Mouse (Mus musculus): ENCODE measurements around the gene Stk36. TPM values are rescaled to one million over a fixed set of nuclear protein-coding genes. Genes with fewer than 3 reads are reported as not detected.

Gene Stk36
- 10 to 100 TPM in 1 of 2 experiments, 1 to 10 TPM in 1; 8.4 to 11.4 TPM for total RNA-seq (2021)
- long read RNA-seq, partial matches to known transcripts, result 1 of 1 reads
- long read RNA-seq, other reads (novel, unspliced or antisense), result 0 of 1 reads

GRCm38 (mm10) chr1:74601267-74601962 lies at the start of gene Stk36, which contains the start of gene Rnf25:
Gene Stk36, plus strand, starts transcription at chr1:74601445.
Gene Rnf25, minus strand, starts transcription at chr1:74601397.
- peak; percentile 78 to 86 for DNase-seq (ENCODE audit: low spot score in 2 of 2)

GRCm38 (mm10) chr1:74559061-74559460 lies 42.2 kb upstream of the Stk36 start:
- DNase-seq (ENCODE audit: low spot score in 2 of 2), result no peak

GRCm38 (mm10) chr1:74565834-74566233 lies 35.4 kb upstream of the Stk36 start:
- DNase-seq (ENCODE audit: low spot score in 2 of 2), result no peak

GRCm38 (mm10) chr1:74569739-74570719 lies 31.2 kb upstream of the Stk36 start:
- DNase-seq (ENCODE audit: low spot score in 2 of 2), result no peak

GRCm38 (mm10) chr1:74582621-74583020 lies 18.6 kb upstream of the Stk36 start:
- DNase-seq (ENCODE audit: low spot score in 2 of 2), result no peak

GRCm38 (mm10) chr1:74584616-74585398 lies 16.4 kb upstream of the Stk36 start:
- DNase-seq (ENCODE audit: low spot score in 2 of 2), result no peak

- no peak for DNase-seq (ENCODE audit: low spot score in 2 of 2)
Measured at GRCm38 (mm10) chr1:74587233-74587772, 13.9 kb upstream of the Stk36 start.

- peak; percentile 98 for DNase-seq (ENCODE audit: low spot score in 2 of 2)
Measured at GRCm38 (mm10) chr1:74587773-74588445, 13.3 kb upstream of the Stk36 start, which contains the start of the genes Zfp142 and Bcs1l. Gene Zfp142, minus strand, starts transcription at chr1:74588246. Gene Bcs1l, plus strand, starts transcription at chr1:74588289.

- no peak for DNase-seq (ENCODE audit: low spot score in 2 of 2)
Measured at GRCm38 (mm10) chr1:74594434-74594833, 6.8 kb upstream of the Stk36 start.

GRCm38 (mm10) chr1:74600501-74601266 lies 561 bp upstream of the Stk36 start:
- DNase-seq (ENCODE audit: low spot score in 2 of 2), result no peak

GRCm38 (mm10) chr1:74624183-74624582 lies 22.9 kb downstream of the Stk36 start:
- DNase-seq (ENCODE audit: low spot score in 2 of 2), result no peak

GRCm38 (mm10) chr1:74626076-74626475 lies 24.8 kb downstream of the Stk36 start:
- no peak for DNase-seq (ENCODE audit: low spot score in 2 of 2)

GRCm38 (mm10) chr1:74628001-74628400 lies 26.8 kb downstream of the Stk36 start:
- DNase-seq (ENCODE audit: low spot score in 2 of 2), result no peak

GRCm38 (mm10) chr1:74632734-74633133 lies 31.5 kb downstream of the Stk36 start:
- no peak for DNase-seq (ENCODE audit: low spot score in 2 of 2)

GRCm38 (mm10) chr1:74643524-74643923 lies 42.3 kb downstream of the Stk36 start:
- DNase-seq (ENCODE audit: low spot score in 2 of 2), result no peak

GRCm38 (mm10) chr1:74643926-74644325 lies 42.7 kb downstream of the Stk36 start:
- no peak for DNase-seq (ENCODE audit: low spot score in 2 of 2)

GRCm38 (mm10) chr1:74661448-74662195 lies 60.4 kb downstream of the Stk36 start, which contains the start of gene Ttll4:
Gene Ttll4, plus strand, starts transcription at chr1:74661745.
- peak; percentile 90 to 94 for DNase-seq (ENCODE audit: low spot score in 2 of 2)

GRCm38 (mm10) chr1:74662253-74662865 lies 61.1 kb downstream of the Stk36 start:
- DNase-seq (ENCODE audit: low spot score in 2 of 2), result no peak

Data from layer of hippocampus, postnatal 10 days (tissue).